10 mouse cellular contexts compared by ENCODE assay signal in genomic region chr17:28696641-28697040, GRCm38 (mm10). TPM values are rescaled to one million over a fixed set of nuclear protein-coding genes. Genes with fewer than 3 reads are reported as not detected.
DNase-seq lines count a peak whose midpoint lies in the region; ATAC-seq and TF ChIP-seq lines count a peak whose summit lies in the region.
"Had no signal": no experiment of that assay in that cellular context is flagged by ENCODE, and none has a peak within 500 bp of the region (broad histone marks: within the 10 kb centered on the region; RNA-seq: fewer than 3 reads in every experiment).

No protein-coding gene starts in this region.

- peaks cover 8% of the 10 kb centered on the region; the same call in 1 of the 2 replicates for H3K36me3 ChIP-seq in kidney, embryonic 14.5 days (ENCODE audit: control insufficient read depth, insufficient read depth, low read length)
- peaks cover 55% of the 10 kb centered on the region for H3K36me3 ChIP-seq in G1E (replicated peaks)
- no peaks in the 10 kb centered on the region; the same call in 1 of the 2 replicates for H3K36me3 ChIP-seq in intestine, embryonic 14.5 days (ENCODE audit: control insufficient read depth, insufficient read depth, low read length)
- H3K36me3 ChIP-seq in liver, embryonic 13.5 days, result peaks cover 21% of the 10 kb centered on the region; the same call in 1 of the 2 replicates
- no peaks in the 10 kb centered on the region for H3K36me3 ChIP-seq in hindbrain, embryonic 12.5 days

- no peak overlapping the region for H3K4me2 ChIP-seq in kidney, embryonic 14.5 days (replicated peaks; ENCODE audit: low read depth, low read length)
- no peak overlapping the region for H3K4me2 ChIP-seq in intestine, embryonic 14.5 days (ENCODE audit: low read length)
- H3K4me2 ChIP-seq in liver, embryonic 13.5 days, result peak overlapping the region; percentile 40
- no peak overlapping the region for H3K4me2 ChIP-seq in hindbrain, embryonic 12.5 days (replicated peaks)
- H3K4me2 ChIP-seq: heart, embryonic 12.5 days had no signal

- WGBS in kidney, embryonic 14.5 days, result 24% methylated on average over 2 of the region's 2 CpGs
- 15% methylated on average over 2 of the region's 2 CpGs for WGBS in intestine, embryonic 14.5 days
- WGBS in liver, embryonic 13.5 days (ENCODE audit: insufficient replicate concordance), result 16% methylated on average over 2 of the region's 2 CpGs
- 63% methylated on average over 2 of the region's 2 CpGs for WGBS in hindbrain, embryonic 12.5 days

- H3K4me3 ChIP-seq in kidney, embryonic 14.5 days (ENCODE audit: low read length), result no peak overlapping the region
- peak overlapping the region; percentile 42; the same call in 1 of the 2 replicates for H3K4me3 ChIP-seq in G1E (ENCODE audit: low read depth, low read length)
- H3K4me3 ChIP-seq in intestine, embryonic 14.5 days (ENCODE audit: low read depth, low read length), result no peak overlapping the region
- no peak overlapping the region; the same call in 1 of the 2 replicates for H3K4me3 ChIP-seq in liver, embryonic 13.5 days (replicated peaks)
- H3K4me3 ChIP-seq in hindbrain, embryonic 12.5 days, result no peak overlapping the region
- H3K4me3 ChIP-seq: heart, embryonic 12.5 days had no signal

- H3K9me3 ChIP-seq in kidney, embryonic 14.5 days (ENCODE audit: control insufficient read depth, low read length), result no peaks in the 10 kb centered on the region
- no peaks in the 10 kb centered on the region for H3K9me3 ChIP-seq in G1E (replicated peaks)
- H3K9me3 ChIP-seq in intestine, embryonic 14.5 days (ENCODE audit: control insufficient read depth, low read length), result no peaks in the 10 kb centered on the region
- no peaks in the 10 kb centered on the region for H3K9me3 ChIP-seq in liver, embryonic 13.5 days (replicated peaks)
- no peaks in the 10 kb centered on the region for H3K9me3 ChIP-seq in hindbrain, embryonic 12.5 days (replicated peaks)
- H3K9me3 ChIP-seq: heart, embryonic 12.5 days had no signal

- no peaks in the 10 kb centered on the region for H3K27me3 ChIP-seq in kidney, embryonic 14.5 days (ENCODE audit: control insufficient read depth, insufficient read depth, low read length)
- H3K27me3 ChIP-seq in G1E (ENCODE audit: insufficient read depth, low read length), result no peaks in the 10 kb centered on the region
- no peaks in the 10 kb centered on the region for H3K27me3 ChIP-seq in intestine, embryonic 14.5 days (replicated peaks; ENCODE audit: control insufficient read depth, insufficient read depth, low read length)
- H3K27me3 ChIP-seq in liver, embryonic 13.5 days, result no peaks in the 10 kb centered on the region
- H3K27me3 ChIP-seq in hindbrain, embryonic 12.5 days, result no peaks in the 10 kb centered on the region
- H3K27me3 ChIP-seq: heart, embryonic 12.5 days had no signal

- ATAC-seq in kidney, embryonic 14.5 days (ENCODE audit: low FRiP score, low TSS enrichment), result no peak
- no peak for ATAC-seq in G1E (ENCODE audit: extremely low read depth, insufficient number of reproducible peaks, low FRiP score, poor library complexity, severe bottlenecking)
- no peak for ATAC-seq in intestine, embryonic 14.5 days (replicated peaks; ENCODE audit: low FRiP score, low TSS enrichment, low read depth)
- ATAC-seq in liver, embryonic 13.5 days (ENCODE audit: low read depth), result no peak
- ATAC-seq in hindbrain, embryonic 12.5 days (ENCODE audit: low FRiP score), result no peak

- peaks cover 37% of the 10 kb centered on the region for H3K4me1 ChIP-seq in kidney, embryonic 14.5 days (ENCODE audit: control insufficient read depth, insufficient read depth, low read length)
- peaks cover 83% of the 10 kb centered on the region for H3K4me1 ChIP-seq in G1E (ENCODE audit: insufficient read depth, low read depth, low read length)
- peaks cover 49% of the 10 kb centered on the region for H3K4me1 ChIP-seq in intestine, embryonic 14.5 days (replicated peaks; ENCODE audit: control insufficient read depth, insufficient read depth, low read length)
- peaks cover 85% of the 10 kb centered on the region for H3K4me1 ChIP-seq in liver, embryonic 13.5 days (replicated peaks)
- H3K4me1 ChIP-seq in hindbrain, embryonic 12.5 days, result peaks cover 32% of the 10 kb centered on the region

- TF ChIP-seq CTCF in G1E (IDR thresholded peaks at IDR 0.05; ENCODE audit: low read depth, low read length), result no peak

- H3K27ac ChIP-seq in kidney, embryonic 14.5 days (ENCODE audit: low read depth, low read length), result no peak overlapping the region
- H3K27ac ChIP-seq in intestine, embryonic 14.5 days (ENCODE audit: low read depth), result no peak overlapping the region
- H3K27ac ChIP-seq in liver, embryonic 13.5 days, result peak overlapping the region; percentile 54
- H3K27ac ChIP-seq in hindbrain, embryonic 12.5 days, result no peak overlapping the region

- no peak overlapping the region for H3K9ac ChIP-seq in kidney, embryonic 14.5 days (ENCODE audit: low read depth, low read length)
- H3K9ac ChIP-seq in intestine, embryonic 14.5 days (ENCODE audit: low read length), result 0 out of 2 replicates have a peak overlapping the region, but pooled peaks have one; percentile 6
- H3K9ac ChIP-seq in liver, embryonic 13.5 days, result peak overlapping the region; percentile 10; the same call in 1 of the 2 replicates
- no peak overlapping the region for H3K9ac ChIP-seq in hindbrain, embryonic 12.5 days
- H3K9ac ChIP-seq: heart, embryonic 12.5 days had no signal

- DNase-seq in kidney, adult 18-20 months, result peak; percentile 47
- no peak for DNase-seq in G1E (ENCODE audit: low spot score)
- no peak for DNase-seq in intestine, embryonic 14.5 days (ENCODE audit: low spot score)
- no peak for DNase-seq in liver, embryonic 13.5 days
- no peak for DNase-seq in ovary, postnatal 36 days (ENCODE audit: low spot score)
- no peak for DNase-seq in cerebellum, postnatal 4 days (ENCODE audit: low spot score in 2 of 2)
- DNase-seq: thymus, adult 18-20 months had no signal

RNA-seq across cellular contexts. Expression of gene Mapk14, which starts 5.5 kb away (rescaled TPM):
- 36.4 and 61.6 TPM in 2 replicates for polyA plus RNA-seq in kidney, embryonic 14.5 days (2014; fragmentation: Nextera tagmentation; extraction: Ambion mirVana)
- 61.3 and 72.1 TPM in 2 replicates for total RNA-seq in G1E (2014; fragmentation: Nextera tagmentation)
- 67.4 and 73.2 TPM in 2 replicates for total RNA-seq in G1E (2017)
- polyA plus RNA-seq in G1E (2012), result 55.9 and 79.6 TPM in 2 replicates
- 60.7 and 62.6 TPM in 2 replicates for polyA plus RNA-seq in intestine, embryonic 14.5 days (2014; fragmentation: Nextera tagmentation; extraction: Ambion mirVana)
- 30.8 and 32.5 TPM in 2 replicates for polyA plus RNA-seq in liver, embryonic 13.5 days (2015; fragmentation: Nextera tagmentation; extraction: Ambion mirVana)
- 40.1 and 45.9 TPM in 2 replicates for polyA plus RNA-seq in hindbrain, embryonic 12.5 days (2016; fragmentation: Nextera tagmentation; extraction: Ambion mirVana)

RNA-seq across cellular contexts. Expression of gene Slc26a8, which starts 6.6 kb away (rescaled TPM):
- polyA plus RNA-seq in kidney, embryonic 14.5 days (2014; fragmentation: Nextera tagmentation; extraction: Ambion mirVana), result 0.69 and 1.3 TPM in 2 replicates
- total RNA-seq in G1E (2014; fragmentation: Nextera tagmentation), result 2.5 and 3.2 TPM in 2 replicates
- 0.22 and 1.1 TPM in 2 replicates for total RNA-seq in G1E (2017)
- polyA plus RNA-seq in G1E (2012), result 0.10 and 0.24 TPM in 2 replicates
- polyA plus RNA-seq in intestine, embryonic 14.5 days (2014; fragmentation: Nextera tagmentation; extraction: Ambion mirVana), result 0.35 and 0.55 TPM in 2 replicates
- polyA plus RNA-seq in liver, embryonic 13.5 days (2015; fragmentation: Nextera tagmentation; extraction: Ambion mirVana), result 0.09 and 0.20 TPM in 2 replicates
- polyA plus RNA-seq in hindbrain, embryonic 12.5 days (2016; fragmentation: Nextera tagmentation; extraction: Ambion mirVana), result 0.44 and 0.63 TPM in 2 replicates

RNA-seq across cellular contexts. Expression of gene AC170998.1, which starts 29.2 kb away (rescaled TPM):
- polyA plus RNA-seq in kidney, embryonic 14.5 days (2014; fragmentation: Nextera tagmentation; extraction: Ambion mirVana), result 2.7 and 3.3 TPM in 2 replicates
- total RNA-seq in G1E (2014; fragmentation: Nextera tagmentation), result 5.0 and 5.6 TPM in 2 replicates
- 1.3 and 2.8 TPM in 2 replicates for total RNA-seq in G1E (2017)
- not detected in 2 replicates for polyA plus RNA-seq in G1E (2012)
- 4.0 and 4.7 TPM in 2 replicates for polyA plus RNA-seq in intestine, embryonic 14.5 days (2014; fragmentation: Nextera tagmentation; extraction: Ambion mirVana)
- polyA plus RNA-seq in liver, embryonic 13.5 days (2015; fragmentation: Nextera tagmentation; extraction: Ambion mirVana), result 0.75 and 1.2 TPM in 2 replicates
- 3.2 and 3.5 TPM in 2 replicates for polyA plus RNA-seq in hindbrain, embryonic 12.5 days (2016; fragmentation: Nextera tagmentation; extraction: Ambion mirVana)

Comparison
In these comparisons a context has a peak if more than half of its experiments do, and no peak if none do; other contexts are left out.
1. H3K9ac ChIP-seq: peak in intestine, embryonic 14.5 days (single experiment) and liver, embryonic 13.5 days (single experiment); none in kidney, embryonic 14.5 days (single experiment) and hindbrain, embryonic 12.5 days (single experiment).